Mouse (Mus musculus): ENCODE data around the gene Ywhae. TPM values are rescaled to one million over a fixed set of nuclear protein-coding genes. Genes with fewer than 3 reads are reported as not detected.

The Ywhae gene
- polyA plus RNA-seq, 1 experiment: 56.7 TPM

GRCm38 (mm10) chr11:75764521-75765023 lies 31.9 kb downstream of the Ywhae start:
- no peaks in the 10 kb centered on the region for H3K27me3 ChIP-seq (ENCODE audit: control insufficient read depth, insufficient read depth, low read length)
- DNase-seq (ENCODE audit: low read depth in 1 of 2, low spot score in 2 of 2): no peak
- TF ChIP-seq POLR2A (IDR thresholded peaks at IDR 0.05; ENCODE audit: low read depth, low read length) (no peak), CTCF (IDR thresholded peaks at IDR 0.05; ENCODE audit: extremely low read depth, insufficient read depth, insufficient read length, insufficient replicate concordance) (no peak)
- peaks cover 27% of the 10 kb centered on the region for H3K36me3 ChIP-seq (ENCODE audit: control insufficient read depth, insufficient read depth, low read length)
- WGBS: 67% methylated on average over 4 of the region's 4 CpGs
- peaks cover 2% of the 10 kb centered on the region; the same call in 1 of the 2 replicates for H3K4me1 ChIP-seq (ENCODE audit: control insufficient read depth, insufficient read depth, insufficient read length)
- H3K27ac ChIP-seq (ENCODE audit: insufficient read depth, low read length): no peak overlapping the region
- no peak overlapping the region for H3K4me3 ChIP-seq (ENCODE audit: extremely low read depth, insufficient read depth, insufficient read length)

GRCm38 (mm10) chr11:75765161-75765560 lies 32.5 kb downstream of the Ywhae start:
- H3K4me3 ChIP-seq (ENCODE audit: extremely low read depth, insufficient read depth, insufficient read length): no peak overlapping the region

GRCm38 (mm10) chr11:75767014-75767413 lies 34.3 kb downstream of the Ywhae start:
- WGBS: 88% methylated on average over 2 of the region's 2 CpGs
- TF ChIP-seq POLR2A (IDR thresholded peaks at IDR 0.05; ENCODE audit: low read depth, low read length) (no peak), CTCF (IDR thresholded peaks at IDR 0.05; ENCODE audit: extremely low read depth, insufficient read depth, insufficient read length, insufficient replicate concordance) (no peak)
- Histone ChIP-seq H3K4me3 (ENCODE audit: extremely low read depth, insufficient read depth, insufficient read length) (no peak overlapping the region), H3K4me1 (ENCODE audit: control insufficient read depth, insufficient read depth, insufficient read length) (peaks cover 2% of the 10 kb centered on the region; the same call in 1 of the 2 replicates), H3K27me3 (ENCODE audit: control insufficient read depth, insufficient read depth, low read length) (no peaks in the 10 kb centered on the region), H3K27ac (ENCODE audit: insufficient read depth, low read length) (no peak overlapping the region), H3K36me3 (ENCODE audit: control insufficient read depth, insufficient read depth, low read length) (peaks cover 19% of the 10 kb centered on the region)
- no peak for DNase-seq (ENCODE audit: low read depth in 1 of 2, low spot score in 2 of 2)

More at GRCm38 (mm10) chr11:75765161-75765560, 32.5 kb downstream of the Ywhae start:
- no peak overlapping the region for H3K27ac ChIP-seq (ENCODE audit: insufficient read depth, low read length)
- peaks cover 2% of the 10 kb centered on the region; the same call in 1 of the 2 replicates for H3K4me1 ChIP-seq (ENCODE audit: control insufficient read depth, insufficient read depth, insufficient read length)
- H3K27me3 ChIP-seq (ENCODE audit: control insufficient read depth, insufficient read depth, low read length): no peaks in the 10 kb centered on the region
- WGBS: 89% methylated on average over 8 of the region's 8 CpGs
- peaks cover 23% of the 10 kb centered on the region for H3K36me3 ChIP-seq (ENCODE audit: control insufficient read depth, insufficient read depth, low read length)
- TF ChIP-seq CTCF (IDR thresholded peaks at IDR 0.05; ENCODE audit: extremely low read depth, insufficient read depth, insufficient read length, insufficient replicate concordance): no peak
- TF ChIP-seq POLR2A (IDR thresholded peaks at IDR 0.05; ENCODE audit: low read depth, low read length): no peak
- DNase-seq (ENCODE audit: low read depth in 1 of 2, low spot score in 2 of 2): no peak

- 83% methylated on average over 6 of the region's 6 CpGs for WGBS
- peaks cover 14% of the 10 kb centered on the region for H3K36me3 ChIP-seq (ENCODE audit: control insufficient read depth, insufficient read depth, low read length)
- TF ChIP-seq CTCF (IDR thresholded peaks at IDR 0.05; ENCODE audit: extremely low read depth, insufficient read depth, insufficient read length, insufficient replicate concordance): no peak
- no peak for TF ChIP-seq POLR2A (IDR thresholded peaks at IDR 0.05; ENCODE audit: low read depth, low read length)
Measured at GRCm38 (mm10) chr11:75768091-75768989, 35.7 kb downstream of the Ywhae start.

GRCm38 (mm10) chr11:75769206-75769605 lies 36.5 kb downstream of the Ywhae start:
- no peak for TF ChIP-seq POLR2A (IDR thresholded peaks at IDR 0.05; ENCODE audit: low read depth, low read length)
- TF ChIP-seq CTCF (IDR thresholded peaks at IDR 0.05; ENCODE audit: extremely low read depth, insufficient read depth, insufficient read length, insufficient replicate concordance): peak; percentile 54; the same call in 1 of the 2 replicates
- DNase-seq (ENCODE audit: low read depth in 1 of 2, low spot score in 2 of 2): peak; percentile 58 to 81
- Histone ChIP-seq H3K36me3 (ENCODE audit: control insufficient read depth, insufficient read depth, low read length) (peaks cover 14% of the 10 kb centered on the region), H3K27ac (ENCODE audit: insufficient read depth, low read length) (no peak overlapping the region), H3K4me1 (ENCODE audit: control insufficient read depth, insufficient read depth, insufficient read length) (no peaks in the 10 kb centered on the region; the same call in 1 of the 2 replicates), H3K4me3 (ENCODE audit: extremely low read depth, insufficient read depth, insufficient read length) (peak overlapping the region; percentile 32; the same call in 1 of the 2 replicates), H3K27me3 (ENCODE audit: control insufficient read depth, insufficient read depth, low read length) (no peaks in the 10 kb centered on the region)
- WGBS: under 1% methylated on average over 23 of the region's 23 CpGs

More at GRCm38 (mm10) chr11:75768091-75768989, 35.7 kb downstream of the Ywhae start:
- no peak overlapping the region for H3K4me3 ChIP-seq (ENCODE audit: extremely low read depth, insufficient read depth, insufficient read length)
- peaks cover 2% of the 10 kb centered on the region; the same call in 1 of the 2 replicates for H3K4me1 ChIP-seq (ENCODE audit: control insufficient read depth, insufficient read depth, insufficient read length)
- DNase-seq (ENCODE audit: low read depth in 1 of 2, low spot score in 2 of 2): no peak
- H3K27me3 ChIP-seq (ENCODE audit: control insufficient read depth, insufficient read depth, low read length): no peaks in the 10 kb centered on the region
- H3K27ac ChIP-seq (ENCODE audit: insufficient read depth, low read length): no peak overlapping the region

- no peak for DNase-seq (ENCODE audit: low read depth in 1 of 2, low spot score in 2 of 2)
- Histone ChIP-seq H3K27me3 (ENCODE audit: control insufficient read depth, insufficient read depth, low read length) (no peaks in the 10 kb centered on the region), H3K36me3 (ENCODE audit: control insufficient read depth, insufficient read depth, low read length) (no peaks in the 10 kb centered on the region), H3K4me3 (ENCODE audit: extremely low read depth, insufficient read depth, insufficient read length) (no peak overlapping the region), H3K27ac (ENCODE audit: insufficient read depth, low read length) (no peak overlapping the region), H3K4me1 (ENCODE audit: control insufficient read depth, insufficient read depth, insufficient read length) (no peaks in the 10 kb centered on the region; the same call in 1 of the 2 replicates)
- TF ChIP-seq CTCF (IDR thresholded peaks at IDR 0.05; ENCODE audit: extremely low read depth, insufficient read depth, insufficient read length, insufficient replicate concordance) (no peak), POLR2A (IDR thresholded peaks at IDR 0.05; ENCODE audit: low read depth, low read length) (no peak)
- 77% methylated on average over 5 of the region's 5 CpGs for WGBS
Measured at GRCm38 (mm10) chr11:75772562-75772961, 39.9 kb downstream of the Ywhae start.

Measured in spleen, adult 2 months (tissue).